Mouse (Mus musculus) cerebellum, adult 11 months (tissue): ENCODE results near the gene Olfr847.

Experiments used
- DNase-seq: peaks from one replicate; pipeline ENCODE4 v3.0.0; 2022

The Olfr847 gene

GRCm38 (mm10) chr9:19378569-19378968, at the start of gene Olfr847:
Gene Olfr847, minus strand, starts transcription at chr9:19378669.
- DNase-seq: no peak

GRCm38 (mm10) chr9:19363905-19364304, 14.6 kb downstream of the Olfr847 start, which contains the start of gene Olfr846:
Gene Olfr846, minus strand, starts transcription at chr9:19364005.
- no peak for DNase-seq

DNA sequence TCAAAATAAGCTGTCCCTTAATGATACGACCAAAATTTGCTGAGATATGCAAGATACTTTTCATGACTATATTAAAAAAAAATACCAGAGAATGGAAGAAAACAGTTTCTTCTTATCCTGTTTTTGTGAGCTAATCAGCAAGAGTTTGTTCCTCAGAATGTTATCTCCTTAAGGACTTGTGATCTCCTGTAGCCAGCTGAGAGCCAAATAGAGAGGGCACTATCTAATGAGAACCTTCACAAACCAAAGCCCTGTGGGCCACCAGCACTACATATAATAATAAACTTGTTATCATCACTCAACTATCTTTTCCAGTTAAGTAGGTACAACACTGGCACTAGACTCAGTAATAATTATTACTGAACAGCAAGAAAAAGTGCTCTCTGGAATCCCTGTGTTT, 42.3 kb downstream of the Olfr847 start, which contains the start of gene Olfr845:
TSS of gene Olfr845 (plus strand) at position 301 of the 400 bp plus-strand sequence.
- DNase-seq: no peak
